Mouse (Mus musculus): ENCODE measurements around the gene Fgf9. TPM values are rescaled to one million over a fixed set of nuclear protein-coding genes. Genes with fewer than 3 reads are reported as not detected.

Gene Fgf9
- total and polyA plus RNA-seq, 2 experiments from 2014 or later = 3.7 to 10.6 TPM

GRCm38 (mm10) chr14:58091321-58091720 lies 21.0 kb downstream of the Fgf9 start:
- no peak for ATAC-seq (ENCODE audit: insufficient read depth, low read depth)
- H3K9me3 ChIP-seq (replicated peaks; ENCODE audit: control insufficient read depth, low read length) = no peaks in the 10 kb centered on the region

DNA sequence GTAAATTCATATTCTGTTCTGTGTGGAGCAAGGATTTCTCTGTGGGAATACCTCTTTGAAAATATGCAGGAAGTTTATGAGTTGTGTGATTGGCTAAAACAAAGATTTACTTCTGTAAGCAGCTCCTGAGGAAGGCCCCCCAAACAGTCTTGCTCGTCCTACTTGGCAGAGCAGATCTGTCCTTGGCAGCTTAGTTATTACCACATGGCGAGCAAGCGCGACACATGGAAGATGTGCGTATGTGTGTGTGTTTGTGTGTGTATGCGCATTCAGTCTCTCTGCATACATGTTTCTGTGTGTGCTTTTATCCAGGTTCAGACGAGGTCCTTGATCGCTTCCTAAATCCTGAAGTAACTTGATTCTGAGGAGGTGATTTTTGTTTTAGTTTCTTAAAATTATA lies 29.3 kb downstream of the Fgf9 start:
- Histone ChIP-seq H3K4me1 (ENCODE audit: control insufficient read depth, insufficient read depth) (0 out of 2 replicates have a peak, but pooled peaks cover 3% of the 10 kb centered on the region), H3K4me3 (ENCODE audit: low read depth, low read length) (no peak overlapping the region), H3K9ac (replicated peaks; ENCODE audit: low read depth, low read length) (no peak overlapping the region), H3K9me3 (replicated peaks; ENCODE audit: control insufficient read depth, low read length) (no peaks in the 10 kb centered on the region), H3K27ac (ENCODE audit: low read depth) (no peak overlapping the region), H3K36me3 (replicated peaks; ENCODE audit: control insufficient read depth, insufficient read depth, low read length) (no peaks in the 10 kb centered on the region), H3K4me2 (ENCODE audit: low read depth, low read length) (no peak overlapping the region), H3K27me3 (ENCODE audit: control insufficient read depth, insufficient read depth, low read length) (no peaks in the 10 kb centered on the region)
- no peak for TF ChIP-seq EP300 (IDR thresholded peaks at IDR 0.05; ENCODE audit: low read depth)
- TF ChIP-seq CTCF (IDR thresholded peaks at IDR 0.05; ENCODE audit: low read depth) = no peak
- no peak for DNase-seq (ENCODE audit: low spot score)
- 91% methylated on average over 8 of the region's 8 CpGs for WGBS
- no peak for ATAC-seq (ENCODE audit: insufficient read depth, low read depth)

More at GRCm38 (mm10) chr14:58091321-58091720, 21.0 kb downstream of the Fgf9 start:
- WGBS = 72% methylated on average over 10 of the region's 10 CpGs
- 0 out of 2 replicates have a peak, but pooled peaks cover 4% of the 10 kb centered on the region for H3K4me1 ChIP-seq (ENCODE audit: control insufficient read depth, insufficient read depth)
- H3K4me3 ChIP-seq (ENCODE audit: low read depth, low read length) = no peak overlapping the region
- H3K27me3 ChIP-seq (ENCODE audit: control insufficient read depth, insufficient read depth, low read length) = no peaks in the 10 kb centered on the region
- H3K4me2 ChIP-seq (ENCODE audit: low read depth, low read length) = no peak overlapping the region
- no peaks in the 10 kb centered on the region for H3K36me3 ChIP-seq (replicated peaks; ENCODE audit: control insufficient read depth, insufficient read depth, low read length)
- DNase-seq (ENCODE audit: low spot score) = no peak
- H3K27ac ChIP-seq (ENCODE audit: low read depth) = no peak overlapping the region
- no peak overlapping the region for H3K9ac ChIP-seq (replicated peaks; ENCODE audit: low read depth, low read length)
- TF ChIP-seq CTCF (IDR thresholded peaks at IDR 0.05; ENCODE audit: low read depth) (no peak), EP300 (IDR thresholded peaks at IDR 0.05; ENCODE audit: low read depth) (no peak)

DNA sequence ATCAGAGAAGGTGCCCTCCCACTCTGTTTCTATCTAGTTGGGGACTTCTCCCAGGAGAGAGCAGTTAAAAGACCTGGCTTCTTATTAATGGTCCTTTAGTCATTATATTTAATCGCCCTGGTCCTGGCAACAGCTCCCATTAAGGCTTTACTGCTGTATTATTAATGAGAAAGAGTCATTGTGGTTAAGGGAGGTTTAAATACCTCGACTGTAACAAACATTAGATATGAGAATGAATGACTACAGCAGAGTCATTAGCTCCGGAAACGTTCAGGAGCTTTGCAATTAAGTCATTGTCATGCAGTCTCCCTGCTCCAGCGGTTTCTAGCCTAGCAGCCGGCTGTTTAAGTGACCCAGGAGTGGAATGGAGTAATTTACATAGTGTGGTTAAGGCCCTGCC lies 31.0 kb downstream of the Fgf9 start:
- H3K4me1 ChIP-seq (ENCODE audit: control insufficient read depth, insufficient read depth) = 0 out of 2 replicates have a peak, but pooled peaks cover 3% of the 10 kb centered on the region
- no peak overlapping the region for H3K27ac ChIP-seq (ENCODE audit: low read depth)
- WGBS = 54% methylated on average over 6 of the region's 6 CpGs
- no peak overlapping the region for H3K4me2 ChIP-seq (ENCODE audit: low read depth, low read length)
- H3K27me3 ChIP-seq (ENCODE audit: control insufficient read depth, insufficient read depth, low read length) = no peaks in the 10 kb centered on the region
- no peaks in the 10 kb centered on the region for H3K9me3 ChIP-seq (replicated peaks; ENCODE audit: control insufficient read depth, low read length)
- H3K4me3 ChIP-seq (ENCODE audit: low read depth, low read length) = no peak overlapping the region
- H3K36me3 ChIP-seq (replicated peaks; ENCODE audit: control insufficient read depth, insufficient read depth, low read length) = no peaks in the 10 kb centered on the region
- no peak overlapping the region for H3K9ac ChIP-seq (replicated peaks; ENCODE audit: low read depth, low read length)
- DNase-seq (ENCODE audit: low spot score) (no peak), ATAC-seq (ENCODE audit: insufficient read depth, low read depth) (no peak)
- no peak for TF ChIP-seq EP300 (IDR thresholded peaks at IDR 0.05; ENCODE audit: low read depth)
- no peak for TF ChIP-seq CTCF (IDR thresholded peaks at IDR 0.05; ENCODE audit: low read depth)

DNA sequence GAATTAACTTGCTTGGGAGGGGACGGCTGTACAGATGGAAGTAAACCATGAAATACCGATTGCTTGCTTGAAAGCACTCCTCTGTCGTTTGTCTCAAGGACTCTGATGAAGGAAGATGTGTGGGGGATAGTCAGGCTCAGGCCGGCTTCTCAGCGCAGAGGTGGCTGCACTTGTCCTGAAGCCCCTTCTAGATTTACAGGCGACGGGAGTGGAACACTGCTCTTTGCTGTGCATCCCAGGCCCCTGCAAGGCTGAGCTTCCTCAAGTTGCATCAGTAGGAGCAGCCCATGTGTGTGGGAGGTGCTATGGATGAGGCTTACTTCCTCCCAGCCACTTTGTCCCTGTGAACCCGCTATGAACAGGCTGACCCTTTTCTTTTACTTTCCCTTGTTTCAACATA lies 33.9 kb downstream of the Fgf9 start:
- Histone ChIP-seq H3K4me1 (ENCODE audit: control insufficient read depth, insufficient read depth) (no peaks in the 10 kb centered on the region), H3K4me2 (ENCODE audit: low read depth, low read length) (no peak overlapping the region), H3K4me3 (ENCODE audit: low read depth, low read length) (no peak overlapping the region), H3K36me3 (replicated peaks; ENCODE audit: control insufficient read depth, insufficient read depth, low read length) (no peaks in the 10 kb centered on the region), H3K9ac (replicated peaks; ENCODE audit: low read depth, low read length) (no peak overlapping the region), H3K27ac (ENCODE audit: low read depth) (no peak overlapping the region), H3K9me3 (replicated peaks; ENCODE audit: control insufficient read depth, low read length) (no peaks in the 10 kb centered on the region), H3K27me3 (ENCODE audit: control insufficient read depth, insufficient read depth, low read length) (no peaks in the 10 kb centered on the region)
- ATAC-seq (ENCODE audit: insufficient read depth, low read depth) (no peak), DNase-seq (ENCODE audit: low spot score) (no peak)
- TF ChIP-seq EP300 (IDR thresholded peaks at IDR 0.05; ENCODE audit: low read depth) (no peak), CTCF (IDR thresholded peaks at IDR 0.05; ENCODE audit: low read depth) (no peak)
- WGBS = 73% methylated on average over 8 of the region's 8 CpGs

- no peak for TF ChIP-seq CTCF (IDR thresholded peaks at IDR 0.05; ENCODE audit: low read depth)
- TF ChIP-seq EP300 (IDR thresholded peaks at IDR 0.05; ENCODE audit: low read depth) = no peak
- ATAC-seq (ENCODE audit: insufficient read depth, low read depth) = no peak
These were observed 35.2 kb downstream of the Fgf9 start for GRCm38 (mm10) chr14:58105596-58105995.

DNA sequence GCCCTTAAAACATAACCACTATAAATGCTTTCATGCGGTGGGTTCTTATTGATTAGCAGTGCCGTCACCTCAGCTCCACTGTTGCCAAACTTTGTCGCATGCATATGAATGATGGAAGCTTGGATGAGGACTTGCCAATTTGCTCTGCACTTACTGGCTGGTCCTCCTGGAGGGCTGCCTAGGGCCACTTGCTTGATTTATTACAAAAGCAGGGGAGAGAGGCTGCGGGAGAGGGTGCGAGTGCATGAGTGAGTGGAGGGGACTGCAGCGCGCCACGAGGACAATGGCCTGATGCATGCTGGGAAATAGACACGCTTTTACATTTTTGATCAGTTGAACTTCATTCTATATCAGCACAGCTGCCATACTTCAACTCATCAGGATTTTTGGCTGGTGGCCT lies 39.3 kb downstream of the Fgf9 start:
- ATAC-seq (ENCODE audit: insufficient read depth, low read depth) = no peak
- WGBS = 64% methylated on average over 9 of the region's 9 CpGs
- Histone ChIP-seq H3K4me3 (ENCODE audit: low read depth, low read length) (no peak overlapping the region), H3K9ac (replicated peaks; ENCODE audit: low read depth, low read length) (no peak overlapping the region), H3K4me1 (ENCODE audit: control insufficient read depth, insufficient read depth) (no peaks in the 10 kb centered on the region), H3K9me3 (replicated peaks; ENCODE audit: control insufficient read depth, low read length) (no peaks in the 10 kb centered on the region), H3K27ac (ENCODE audit: low read depth) (no peak overlapping the region), H3K27me3 (ENCODE audit: control insufficient read depth, insufficient read depth, low read length) (no peaks in the 10 kb centered on the region), H3K36me3 (replicated peaks; ENCODE audit: control insufficient read depth, insufficient read depth, low read length) (no peaks in the 10 kb centered on the region), H3K4me2 (ENCODE audit: low read depth, low read length) (no peak overlapping the region)
- DNase-seq (ENCODE audit: low spot score) = no peak
- TF ChIP-seq EP300 (IDR thresholded peaks at IDR 0.05; ENCODE audit: low read depth) (no peak), CTCF (IDR thresholded peaks at IDR 0.05; ENCODE audit: low read depth) (no peak)

More at GRCm38 (mm10) chr14:58105596-58105995, 35.2 kb downstream of the Fgf9 start:
- Histone ChIP-seq H3K36me3 (replicated peaks; ENCODE audit: control insufficient read depth, insufficient read depth, low read length) (no peaks in the 10 kb centered on the region), H3K4me2 (ENCODE audit: low read depth, low read length) (no peak overlapping the region), H3K4me1 (ENCODE audit: control insufficient read depth, insufficient read depth) (no peaks in the 10 kb centered on the region), H3K27me3 (ENCODE audit: control insufficient read depth, insufficient read depth, low read length) (no peaks in the 10 kb centered on the region), H3K9me3 (replicated peaks; ENCODE audit: control insufficient read depth, low read length) (no peaks in the 10 kb centered on the region), H3K9ac (replicated peaks; ENCODE audit: low read depth, low read length) (no peak overlapping the region), H3K4me3 (ENCODE audit: low read depth, low read length) (no peak overlapping the region), H3K27ac (ENCODE audit: low read depth) (no peak overlapping the region)
- no peak for DNase-seq (ENCODE audit: low spot score)
- 80% methylated on average over 5 of the region's 5 CpGs for WGBS

All from heart, postnatal 0 days (tissue).